Mouse (Mus musculus): ENCODE measurements around the gene 2010106E10Rik. TPM values are rescaled to one million over a fixed set of nuclear protein-coding genes. Genes with fewer than 3 reads are reported as not detected.

The 2010106E10Rik gene
- polyA plus RNA-seq, 1 experiment from 2014 or later: not detected

Other genes with a start within 250 kb of the 2010106E10Rik start
- gene Apool, start 183.9 kb upstream of the 2010106E10Rik start, polyA plus RNA-seq (2014; fragmentation: Nextera tagmentation; extraction: Ambion mirVana): 91.0 and 92.2 TPM in 2 replicates
- not detected in 2 replicates for gene Satl1, start 88.5 kb upstream of the 2010106E10Rik start, polyA plus RNA-seq (2014; fragmentation: Nextera tagmentation; extraction: Ambion mirVana)
- 7.8 and 9.8 TPM in 2 replicates for gene Zfp711, start 105.3 kb downstream of the 2010106E10Rik start, polyA plus RNA-seq (2014; fragmentation: Nextera tagmentation; extraction: Ambion mirVana)
- gene Pof1b, start 203.4 kb downstream of the 2010106E10Rik start, polyA plus RNA-seq (2014; fragmentation: Nextera tagmentation; extraction: Ambion mirVana): 0.09 TPM in 1 of 2 replicates, not detected in the other